Mouse (Mus musculus) lung, embryonic 15.5 days (tissue): ENCODE measurements around the gene Hk2. TPM values are rescaled to one million over a fixed set of nuclear protein-coding genes. Genes with fewer than 3 reads are reported as not detected.
"Not testable (repeated sequence)": the region's sequence is repeated elsewhere in the genome, so short reads cannot be mapped to it uniquely, and the experiment has no call there.

ENCODE experiments used
- ATAC-seq: fragments of 200-750 bp; cut with Nextera tagmentation; 2 replicates; pipeline ENCODE4 v1.8.0; 2017; ENCODE audit warnings: moderate number of reproducible peaks, borderline replicate concordance; ENCODE audit not compliant: low FRiP score, low TSS enrichment; ENCODE audit errors: extremely low read depth
- H3K27ac ChIP-seq: fragments of 300-500 bp; sonication (generic); 2 replicates; pipeline ENCODE4 v1.5.1; 2015; ENCODE audit warnings: moderate library complexity, mild to moderate bottlenecking, inconsistent platforms
- H3K27me3 ChIP-seq: fragments of 300-500 bp; sonication (generic); 2 replicates; pipeline ENCODE4 v1.6.1; 2015; ENCODE audit warnings: inconsistent platforms
- H3K36me3 ChIP-seq: fragments of 300-500 bp; sonication (generic); 2 replicates; pipeline ENCODE4 v1.6.1; 2015; ENCODE audit warnings: inconsistent platforms
- H3K4me1 ChIP-seq: fragments of 300-500 bp; sonication (generic); 2 replicates; pipeline ENCODE4 v1.6.1; 2015; ENCODE audit warnings: inconsistent platforms
- H3K4me2 ChIP-seq: fragments of 300-500 bp; sonication (generic); 2 replicates; pipeline ENCODE4 v1.6.1; 2015; ENCODE audit warnings: inconsistent platforms, mild to moderate bottlenecking, moderate library complexity
- H3K4me3 ChIP-seq: fragments of 300-500 bp; sonication (generic); 2 replicates; pipeline ENCODE4 v1.5.1; 2015; ENCODE audit warnings: mild to moderate bottlenecking, inconsistent platforms
- H3K9ac ChIP-seq: fragments of 300-500 bp; sonication (generic); 2 replicates; pipeline ENCODE4 v1.6.1; 2015; ENCODE audit warnings: inconsistent platforms
- H3K9me3 ChIP-seq: fragments of 300-500 bp; sonication (generic); 2 replicates; pipeline ENCODE4 v1.6.1; 2016; ENCODE audit warnings: inconsistent platforms
- WGBS: fragments of 180-500 bp; shearing (Covaris S2); methylation state at CpG from one replicate; pipeline ENCODE4 v1.1.7; 2015; 5-methylcytosine and 5-hydroxymethylcytosine counted together
- polyA plus RNA-seq: library from polyadenylated mRNA; unstranded; fragments of >200 nt; fragmentation: Nextera tagmentation; extraction: Ambion mirVana; gene quantifications from 2 replicates; pipeline ENCODE4 v1.2.1, GENCODE M21; 2015

Hk2 gene
- polyA plus RNA-seq, 1 experiment from 2014 or later = 19.9 TPM

- no peak for ATAC-seq
These were observed 66.5 kb downstream of the Hk2 start for GRCm38 (mm10) chr6:82707742-82708141.

DNA sequence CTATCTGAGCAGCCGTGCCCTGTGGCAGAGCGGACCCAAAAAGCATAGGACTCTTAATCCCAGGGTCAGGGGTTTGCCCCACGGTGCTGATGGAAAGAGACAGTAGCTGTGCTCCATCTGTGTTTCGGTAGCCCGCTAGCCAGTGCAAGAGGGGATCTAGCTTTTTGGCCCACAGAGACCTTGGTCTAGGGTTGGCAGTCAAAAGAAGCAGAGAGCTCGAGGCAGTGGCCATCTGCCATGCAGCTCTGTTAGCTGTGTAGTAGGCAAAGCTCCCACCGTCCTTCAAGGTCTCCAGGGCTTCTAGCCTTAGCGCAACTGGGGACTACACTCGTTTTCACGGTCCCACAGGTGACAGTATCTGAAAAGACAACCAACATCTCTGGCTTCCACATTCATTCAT, 67.0 kb downstream of the Hk2 start:
- WGBS = 82% methylated on average over 10 of the region's 10 CpGs
- no peaks in the 10 kb centered on the region for H3K27me3 ChIP-seq
- H3K4me3 ChIP-seq = no peak overlapping the region

More at GRCm38 (mm10) chr6:82707742-82708141, 66.5 kb downstream of the Hk2 start:
- no peaks in the 10 kb centered on the region for H3K9me3 ChIP-seq
- no peaks in the 10 kb centered on the region for H3K27me3 ChIP-seq
- H3K9ac ChIP-seq = no peak overlapping the region
- H3K4me1 ChIP-seq = no peaks in the 10 kb centered on the region
- no peak overlapping the region for H3K27ac ChIP-seq
- no peaks in the 10 kb centered on the region for H3K36me3 ChIP-seq
- 73% methylated on average over 3 of the region's 3 CpGs for WGBS
- no peak overlapping the region for H3K4me2 ChIP-seq
- H3K4me3 ChIP-seq = no peak overlapping the region

DNA sequence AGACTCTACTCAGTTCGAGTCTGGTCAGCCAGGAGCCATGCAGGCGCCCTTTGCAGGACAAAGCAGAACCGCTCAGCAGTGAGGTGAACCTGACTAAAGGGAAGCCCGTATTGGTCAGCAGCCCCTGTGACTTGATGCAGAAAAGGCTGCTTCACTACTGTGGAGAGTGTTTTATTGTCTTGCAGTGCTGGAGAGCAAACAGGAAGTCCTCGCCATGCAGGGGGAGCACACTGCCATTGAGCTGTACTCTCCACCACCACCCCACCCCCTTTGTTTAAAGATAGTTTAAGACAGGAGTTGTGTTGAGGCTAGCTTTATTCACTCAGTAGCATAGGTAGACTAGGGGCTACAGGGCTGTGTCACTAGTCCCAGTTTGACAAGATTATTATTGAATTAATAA, 69.0 kb downstream of the Hk2 start, which contains the start of gene Pole4:
Gene Pole4, minus strand, starts transcription at position 145 of the 400 bp plus-strand sequence.
- Histone ChIP-seq H3K4me3 (no peak within 1 kb of the TSS), H3K36me3 (no peaks in the 10 kb centered on the region), H3K27me3 (no peaks in the 10 kb centered on the region), H3K4me2 (no peak within 1 kb of the TSS), H3K4me1 (no peaks in the 10 kb centered on the region), H3K9ac (no peak within 1 kb of the TSS), H3K27ac (no peak within 1 kb of the TSS), H3K9me3 (no peaks in the 10 kb centered on the region)
- ATAC-seq = no peak
- WGBS = 69% methylated on average over 5 of the region's 5 CpGs

More for the DNA sequence above, 67.0 kb downstream of the Hk2 start:
- ATAC-seq = no peak
- Histone ChIP-seq H3K36me3 (no peaks in the 10 kb centered on the region), H3K4me2 (no peak overlapping the region), H3K9ac (no peak overlapping the region), H3K27ac (no peak overlapping the region), H3K4me1 (no peaks in the 10 kb centered on the region), H3K9me3 (no peaks in the 10 kb centered on the region)

DNA sequence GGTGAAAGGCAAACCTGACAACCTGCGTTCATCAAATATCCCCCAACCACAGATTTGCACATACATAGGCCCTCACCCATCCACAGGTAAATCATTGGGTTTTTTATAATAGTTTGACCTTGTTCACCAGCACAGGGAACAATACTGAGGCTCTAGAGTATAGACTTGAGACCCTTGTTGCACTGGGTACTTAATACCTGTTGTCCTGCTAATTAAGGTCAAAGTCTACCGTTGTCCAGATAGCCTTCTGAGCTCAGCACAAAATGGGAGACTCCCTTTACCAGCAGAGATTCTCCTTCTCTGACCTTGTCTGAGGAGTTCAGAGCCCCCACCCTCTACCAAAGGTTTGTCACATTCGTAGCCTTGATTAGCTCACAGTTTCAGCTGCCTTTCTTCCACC, 70.5 kb downstream of the Hk2 start:
- no peaks in the 10 kb centered on the region for H3K9me3 ChIP-seq
- no peak overlapping the region for H3K4me3 ChIP-seq
- no peak for ATAC-seq
- H3K27me3 ChIP-seq = no peaks in the 10 kb centered on the region
- H3K36me3 ChIP-seq = no peaks in the 10 kb centered on the region
- H3K4me2 ChIP-seq = no peak overlapping the region
- 81% methylated on average over 3 of the region's 3 CpGs for WGBS
- H3K27ac ChIP-seq = no peak overlapping the region
- no peak overlapping the region for H3K9ac ChIP-seq
- no peaks in the 10 kb centered on the region for H3K4me1 ChIP-seq

- Histone ChIP-seq H3K4me1 (no peaks in the 10 kb centered on the region), H3K9ac (no peak overlapping the region), H3K4me2 (no peak overlapping the region), H3K9me3 (no peaks in the 10 kb centered on the region), H3K27ac (no peak overlapping the region), H3K27me3 (no peaks in the 10 kb centered on the region), H3K36me3 (no peaks in the 10 kb centered on the region), H3K4me3 (no peak overlapping the region)
- peak; percentile 67; the same call in 1 of the 2 replicates for ATAC-seq
- WGBS = 28% methylated on average over 16 of the region's 16 CpGs
These were observed 71.6 kb downstream of the Hk2 start for GRCm38 (mm10) chr6:82702593-82703017.

GRCm38 (mm10) chr6:82701296-82701695, 73.0 kb downstream of the Hk2 start:
- Histone ChIP-seq H3K27me3 (no peaks in the 10 kb centered on the region), H3K36me3 (no peaks in the 10 kb centered on the region), H3K4me2 (no peak overlapping the region), H3K9ac (no peak overlapping the region), H3K27ac (no peak overlapping the region), H3K4me3 (no peak overlapping the region), H3K4me1 (no peaks in the 10 kb centered on the region), H3K9me3 (no peaks in the 10 kb centered on the region)
- WGBS = 59% methylated on average over 6 of the region's 6 CpGs
- no peak for ATAC-seq

DNA sequence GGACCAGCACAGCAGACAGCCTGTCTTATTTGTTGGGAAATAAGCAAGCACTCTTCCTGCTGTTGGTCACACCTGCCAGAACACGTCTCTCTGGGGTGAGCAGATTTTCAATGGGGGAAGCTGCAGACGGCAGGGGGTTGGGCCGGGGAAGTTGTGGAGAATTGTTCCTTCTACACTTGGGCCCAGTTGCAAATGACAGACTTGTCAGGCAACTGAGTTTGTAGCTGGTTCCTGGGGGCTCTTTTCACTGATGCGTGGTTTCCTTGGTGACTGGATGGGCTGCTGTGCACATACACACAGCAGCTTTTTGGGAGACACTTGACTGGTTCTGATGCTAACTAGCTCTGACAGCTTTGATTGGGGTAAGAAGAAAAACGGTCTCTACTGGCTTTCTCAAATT, 74.4 kb downstream of the Hk2 start:
- Histone ChIP-seq H3K36me3 (no peaks in the 10 kb centered on the region), H3K4me2 (no peak overlapping the region), H3K4me3 (no peak overlapping the region), H3K9me3 (no peaks in the 10 kb centered on the region), H3K4me1 (no peaks in the 10 kb centered on the region), H3K9ac (no peak overlapping the region), H3K27ac (no peak overlapping the region), H3K27me3 (no peaks in the 10 kb centered on the region)
- WGBS = 42% methylated on average over 5 of the region's 5 CpGs
- no peak for ATAC-seq

- Histone ChIP-seq H3K9me3 (no peaks in the 10 kb centered on the region), H3K27ac (no peak overlapping the region), H3K4me3 (no peak overlapping the region), H3K9ac (no peak overlapping the region), H3K27me3 (no peaks in the 10 kb centered on the region), H3K36me3 (no peaks in the 10 kb centered on the region), H3K4me2 (no peak overlapping the region), H3K4me1 (no peaks in the 10 kb centered on the region)
- WGBS = 81% methylated on average over 3 of the region's 3 CpGs
- ATAC-seq = no peak
These were observed 77.5 kb downstream of the Hk2 start for GRCm38 (mm10) chr6:82696736-82697135.

DNA sequence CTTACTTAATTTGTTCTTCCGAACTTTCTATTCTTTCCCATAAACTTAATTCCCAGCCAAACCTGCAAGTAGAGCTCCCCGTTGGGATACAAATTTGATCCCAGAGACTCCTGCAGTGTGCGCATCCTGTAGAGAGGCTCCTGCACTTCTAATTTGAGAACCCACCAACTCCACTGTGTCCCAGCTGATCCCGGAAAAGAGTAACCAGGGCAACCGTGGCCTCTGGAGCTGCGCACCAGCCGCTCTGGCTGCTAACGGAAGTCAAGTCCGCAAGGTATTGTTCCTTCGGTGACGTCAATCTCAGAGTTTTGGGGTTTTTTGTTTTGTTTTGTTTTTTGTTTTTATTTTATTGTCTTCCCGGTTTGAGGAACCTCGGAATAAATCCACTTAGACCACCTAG, 79.6 kb downstream of the Hk2 start:
- Histone ChIP-seq H3K4me3 (no peak overlapping the region), H3K9me3 (no peaks in the 10 kb centered on the region), H3K4me2 (no peak overlapping the region), H3K9ac (no peak overlapping the region), H3K27ac (no peak overlapping the region), H3K4me1 (no peaks in the 10 kb centered on the region), H3K27me3 (no peaks in the 10 kb centered on the region), H3K36me3 (no peaks in the 10 kb centered on the region)
- WGBS = 50% methylated on average over 13 of the region's 13 CpGs
- ATAC-seq = no peak

GRCm38 (mm10) chr6:82689474-82689873, 84.8 kb downstream of the Hk2 start:
- Histone ChIP-seq H3K36me3 (no peaks in the 10 kb centered on the region), H3K9me3 (no peaks in the 10 kb centered on the region), H3K9ac (no peak overlapping the region), H3K4me3 (no peak overlapping the region), H3K4me2 (no peak overlapping the region), H3K27me3 (no peaks in the 10 kb centered on the region), H3K27ac (no peak overlapping the region), H3K4me1 (no peaks in the 10 kb centered on the region)
- WGBS = 75% methylated on average over 4 of the region's 4 CpGs
- ATAC-seq = no peak

GRCm38 (mm10) chr6:82688586-82688985, 85.7 kb downstream of the Hk2 start:
- not testable (repeated sequence) for H3K27ac ChIP-seq, H3K4me2 ChIP-seq, H3K4me3 ChIP-seq, ATAC-seq, H3K36me3 ChIP-seq, H3K4me1 ChIP-seq, H3K27me3 ChIP-seq, H3K9ac ChIP-seq, H3K9me3 ChIP-seq
- WGBS = 61% methylated on average over 5 of the region's 5 CpGs

- no peaks in the 10 kb centered on the region for H3K4me1 ChIP-seq
- H3K4me3 ChIP-seq = no peak overlapping the region
- ATAC-seq = no peak
- H3K36me3 ChIP-seq = no peaks in the 10 kb centered on the region
- H3K9me3 ChIP-seq = no peaks in the 10 kb centered on the region
- H3K27ac ChIP-seq = no peak overlapping the region
- no peak overlapping the region for H3K4me2 ChIP-seq
- H3K27me3 ChIP-seq = no peaks in the 10 kb centered on the region
- no peak overlapping the region for H3K9ac ChIP-seq
These were observed 90.1 kb downstream of the Hk2 start for GRCm38 (mm10) chr6:82684136-82684535.

GRCm38 (mm10) chr6:82679286-82679685, 95.0 kb downstream of the Hk2 start:
- not testable (repeated sequence) for H3K4me1 ChIP-seq, H3K27ac ChIP-seq, H3K4me2 ChIP-seq, H3K27me3 ChIP-seq, ATAC-seq, H3K9me3 ChIP-seq, H3K4me3 ChIP-seq, H3K36me3 ChIP-seq, H3K9ac ChIP-seq
- WGBS = 71% methylated on average over 2 of the region's 2 CpGs
